Mouse (Mus musculus): ENCODE data around the gene Nmur1.

Nmur1 gene

DNA sequence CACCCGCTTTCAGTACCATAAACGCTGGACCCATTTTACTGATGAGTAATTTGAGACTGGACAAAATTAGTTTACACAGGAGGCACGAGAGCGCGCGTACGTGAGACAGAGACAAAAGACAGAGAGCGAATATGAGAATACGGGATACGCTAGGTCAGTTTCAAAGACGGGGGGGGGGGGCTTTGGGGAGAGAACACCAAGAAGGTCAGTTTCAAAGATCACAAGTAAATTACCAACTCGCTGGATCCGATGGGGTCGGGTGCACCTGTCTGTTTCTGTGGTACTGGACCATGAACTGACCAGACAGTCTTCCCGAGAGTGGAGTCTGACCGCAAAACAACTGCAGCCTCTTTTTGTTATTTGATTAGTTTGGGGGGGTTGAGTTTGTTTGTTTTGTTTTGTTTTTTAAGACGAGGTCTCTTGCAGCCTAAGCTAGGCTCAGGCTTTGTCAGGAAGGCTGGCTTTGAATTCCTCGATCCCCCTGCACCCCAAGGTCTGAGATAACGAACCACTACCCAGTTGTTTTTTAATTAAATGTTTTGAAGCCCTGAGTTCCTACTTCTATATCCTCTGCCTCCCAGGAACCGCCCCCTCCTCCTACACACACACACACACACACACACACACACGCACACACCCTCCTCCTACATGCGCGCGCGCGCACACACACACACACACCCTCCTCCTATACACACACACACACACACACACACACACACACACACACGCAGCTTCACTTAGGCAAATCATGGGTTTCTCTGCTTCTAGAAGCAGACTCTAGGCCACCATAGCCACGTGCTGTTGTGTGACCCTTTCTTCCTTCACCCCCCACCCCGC is 15.1 kb upstream of the Nmur1 start:
- peak; percentile 91 for DNase-seq (ENCODE audit: low read depth)

DNA sequence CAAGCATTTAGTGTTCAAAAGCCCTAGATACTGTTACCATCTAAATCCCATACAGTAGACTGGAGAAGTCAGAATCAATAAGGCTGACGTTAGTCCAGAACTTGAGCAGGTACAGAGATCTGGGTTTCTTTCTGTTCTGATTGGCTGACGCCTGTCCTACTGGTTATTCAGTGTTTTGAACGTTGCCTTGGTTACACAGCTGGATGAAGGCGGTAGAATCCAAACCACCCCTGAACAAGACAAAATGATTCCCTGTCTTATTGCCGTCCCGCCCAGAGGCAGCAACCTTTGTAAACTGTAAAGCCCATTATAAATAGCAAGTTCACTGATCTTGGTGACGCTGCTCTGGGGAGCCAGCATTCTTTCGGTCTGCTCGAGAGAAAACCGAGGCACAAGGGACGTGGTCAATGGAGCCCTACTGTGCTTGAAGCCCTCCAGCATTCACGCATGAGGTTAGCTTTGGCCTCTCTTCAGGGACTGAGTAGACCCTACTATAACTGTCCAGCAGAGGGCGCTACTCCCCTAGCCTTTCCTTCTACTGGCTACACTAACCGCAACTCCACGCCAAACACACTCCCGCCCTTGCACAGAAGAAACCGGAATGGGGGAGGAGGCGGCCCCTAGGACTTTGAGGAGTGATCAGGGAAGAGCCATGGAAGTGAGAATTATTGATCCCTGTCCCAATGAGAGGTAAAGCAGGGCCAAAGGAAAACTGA is 14.3 kb upstream of the Nmur1 start:
- peak; percentile 94 for DNase-seq (ENCODE audit: low read depth)

DNA sequence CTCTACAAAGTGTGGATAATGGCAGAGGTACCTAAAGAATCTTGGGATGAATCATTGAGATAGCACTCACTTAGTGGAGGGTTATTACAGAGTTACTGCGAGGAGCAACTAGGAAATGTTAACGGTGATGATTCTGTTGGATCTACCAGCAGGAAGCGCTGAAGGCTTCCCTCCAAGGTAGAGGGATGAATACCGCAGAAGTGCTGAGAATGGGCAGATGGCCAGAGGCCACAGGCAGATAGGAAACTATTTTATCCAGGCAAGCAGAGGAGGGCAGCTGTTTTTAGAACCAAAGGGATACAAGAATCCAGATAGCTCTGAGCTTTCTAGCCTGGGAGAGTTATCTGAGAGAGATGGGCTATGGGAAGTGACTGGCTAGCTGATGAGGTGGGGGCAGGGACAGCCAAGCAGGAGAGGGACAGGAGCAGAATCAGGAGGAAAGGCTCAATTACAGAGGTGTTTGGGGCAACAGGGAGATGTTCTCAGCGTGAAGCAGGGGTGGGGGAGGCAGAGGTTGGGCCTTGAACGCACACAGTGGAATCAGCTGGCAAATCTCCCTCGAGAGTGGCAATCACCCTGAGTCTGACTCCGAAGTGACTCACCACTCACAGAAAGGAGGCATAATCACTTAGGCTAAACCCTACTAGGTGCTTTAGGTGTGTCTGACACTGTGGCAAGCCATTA is 13.6 kb upstream of the Nmur1 start:
- DNase-seq (ENCODE audit: low read depth): no peak

DNA sequence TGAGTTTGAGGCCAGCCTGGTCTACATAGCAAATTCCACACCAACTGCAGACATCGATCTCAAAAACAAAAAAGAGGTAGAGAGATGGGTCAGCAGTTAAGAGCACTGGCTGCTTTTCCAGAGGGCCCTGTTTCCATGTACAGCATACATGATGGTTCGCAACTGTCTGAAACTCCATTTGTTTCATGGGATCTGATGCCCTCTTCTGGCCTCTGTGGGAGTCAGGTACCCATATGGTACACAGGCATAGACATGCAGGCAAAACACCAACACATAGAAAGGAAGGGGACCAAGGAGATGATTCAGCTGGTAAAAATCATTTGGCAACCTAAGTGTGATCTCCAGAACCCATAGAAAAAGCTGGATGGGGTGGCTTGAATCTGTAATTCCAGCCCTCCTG is 12.5 kb upstream of the Nmur1 start:
- no peak for DNase-seq (ENCODE audit: low read depth)

DNA sequence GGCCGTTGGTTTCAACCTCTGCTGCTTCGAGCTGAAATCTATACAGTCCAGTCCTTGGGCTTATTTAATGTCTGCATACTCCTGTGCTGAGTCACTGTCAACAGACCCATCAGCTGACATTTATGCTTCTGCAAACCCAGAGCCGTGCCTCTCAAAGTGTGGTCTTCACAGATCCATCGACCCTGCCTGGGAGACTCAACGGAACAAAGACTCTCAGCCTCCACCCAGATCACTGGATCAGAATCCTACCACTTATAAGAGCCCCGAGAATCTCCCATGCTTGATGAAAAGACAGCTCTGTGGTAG is 11.9 kb upstream of the Nmur1 start:
- no peak for DNase-seq (ENCODE audit: low read depth)

DNA sequence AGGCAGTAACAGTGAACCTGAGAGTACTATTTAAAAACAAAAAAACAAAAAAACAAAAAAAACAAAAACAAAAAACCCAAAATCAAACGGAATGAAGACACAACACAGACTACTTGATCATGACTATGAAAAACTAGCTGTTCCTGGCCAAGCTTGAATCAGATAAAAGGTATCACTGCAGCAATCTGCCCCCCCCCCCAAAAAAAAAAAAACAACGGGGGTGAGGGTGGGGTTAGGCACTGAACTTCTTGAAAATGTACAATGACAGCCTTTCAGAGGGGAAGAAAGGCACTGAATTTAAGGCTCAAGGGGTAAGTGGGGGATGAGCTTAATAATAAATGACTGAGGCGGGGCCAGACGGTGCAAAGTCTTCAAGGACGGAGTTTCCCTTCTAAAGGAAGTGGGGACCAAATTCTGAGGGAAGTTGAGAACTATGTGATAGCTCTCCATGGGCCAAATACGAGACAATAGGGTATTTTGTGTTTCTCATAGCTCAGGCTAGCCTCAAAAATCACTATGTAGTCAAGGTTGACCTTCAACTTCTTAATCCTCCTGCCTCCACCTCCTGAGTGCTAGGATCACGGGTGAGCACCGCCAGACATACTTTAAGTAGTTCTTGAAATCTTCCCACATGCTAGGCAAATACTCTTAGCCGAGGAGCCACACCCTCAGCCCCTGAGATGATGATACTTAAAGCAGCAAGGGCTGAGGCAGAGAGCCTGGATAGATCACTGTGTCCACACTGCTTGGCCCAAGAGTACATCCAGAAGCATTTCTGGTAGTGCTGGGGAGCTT is 11.4 kb upstream of the Nmur1 start:
- DNase-seq (ENCODE audit: low read depth): peak; percentile 25

DNA sequence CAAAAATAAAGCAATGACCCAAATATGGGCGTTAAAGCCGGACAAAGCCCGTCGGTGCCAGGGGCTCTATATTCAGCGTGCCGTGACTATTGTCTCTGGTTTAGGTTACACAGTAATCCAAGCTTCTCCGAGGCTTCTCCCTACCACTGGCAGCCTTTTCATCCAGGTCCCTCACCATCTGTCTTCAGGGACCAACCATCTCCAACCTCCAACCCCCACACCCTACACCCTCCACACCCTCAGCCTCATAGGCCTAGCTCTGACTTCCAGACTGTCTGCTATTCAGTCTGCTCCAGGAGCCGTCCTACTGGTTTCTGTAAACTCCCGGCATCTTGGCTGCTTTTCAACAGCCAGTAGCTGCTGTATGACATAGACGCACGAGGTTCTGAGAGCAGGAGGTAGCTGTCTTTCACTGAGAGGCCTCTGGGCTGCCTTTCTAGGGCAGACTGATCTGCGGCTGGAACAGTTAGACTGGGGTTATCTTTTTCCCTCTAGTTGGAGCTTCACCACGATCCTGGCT is 9.3 kb upstream of the Nmur1 start:
- DNase-seq (ENCODE audit: low read depth): peak; percentile 41

DNA sequence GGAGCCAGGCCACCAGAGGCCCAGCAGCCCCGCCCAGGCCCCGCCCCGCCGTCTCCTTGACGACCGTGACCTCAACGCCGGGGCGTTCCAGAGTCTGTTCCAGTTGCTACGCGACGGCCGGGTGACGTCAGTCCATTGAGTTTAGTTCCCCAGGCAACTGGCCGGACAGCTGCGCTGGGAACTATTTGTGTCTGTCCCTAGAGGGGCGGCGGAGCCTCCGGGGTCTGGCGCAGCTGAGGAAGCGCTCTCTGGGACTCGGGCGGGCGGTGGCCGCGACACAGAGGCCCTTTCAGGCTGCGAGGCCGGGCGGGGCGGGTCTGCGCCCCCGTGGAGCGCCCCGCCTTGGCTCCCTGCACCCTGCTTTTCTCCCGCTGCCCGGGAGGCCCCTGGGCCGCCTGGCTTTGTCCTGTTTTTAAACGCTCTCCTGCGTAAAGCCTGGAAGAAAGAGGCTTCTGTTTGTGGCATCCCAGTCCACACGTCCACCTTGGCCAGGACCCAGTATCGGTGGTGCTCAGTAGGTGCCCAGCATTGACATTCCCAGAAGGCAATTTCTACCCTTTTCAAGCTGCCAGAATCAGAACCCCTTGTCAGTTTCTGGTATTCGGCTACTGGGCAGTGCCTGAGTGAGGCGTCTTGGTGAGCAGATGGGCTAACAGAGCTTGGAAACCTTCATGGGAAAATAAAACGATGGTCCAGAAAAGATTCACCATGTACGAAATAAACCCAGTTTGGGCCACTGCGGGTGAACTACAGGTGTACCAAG is 8.6 kb upstream of the Nmur1 start:
- peak; percentile 98 for DNase-seq (ENCODE audit: low read depth)

DNA sequence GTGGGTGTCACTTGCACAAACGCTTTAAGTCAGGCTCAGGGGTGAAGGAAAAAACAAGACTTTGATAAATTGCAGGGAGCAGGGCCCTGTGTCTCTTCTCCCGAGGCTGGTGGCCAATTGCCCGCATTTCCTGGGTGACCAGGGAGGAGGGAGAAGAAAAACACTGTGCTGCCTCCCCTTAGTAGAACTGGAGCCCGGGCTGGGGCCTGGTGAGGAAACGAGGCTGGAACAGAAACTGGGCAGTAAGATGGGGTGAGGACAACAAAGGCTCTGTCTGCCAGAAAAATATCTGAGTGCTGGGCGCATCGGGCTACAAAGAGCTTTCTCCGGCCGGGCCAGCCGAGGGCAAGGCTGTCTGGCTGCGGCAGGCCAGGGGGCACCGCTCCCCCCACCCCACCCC is 8.0 kb upstream of the Nmur1 start:
- DNase-seq (ENCODE audit: low read depth): peak; percentile 76

DNA sequence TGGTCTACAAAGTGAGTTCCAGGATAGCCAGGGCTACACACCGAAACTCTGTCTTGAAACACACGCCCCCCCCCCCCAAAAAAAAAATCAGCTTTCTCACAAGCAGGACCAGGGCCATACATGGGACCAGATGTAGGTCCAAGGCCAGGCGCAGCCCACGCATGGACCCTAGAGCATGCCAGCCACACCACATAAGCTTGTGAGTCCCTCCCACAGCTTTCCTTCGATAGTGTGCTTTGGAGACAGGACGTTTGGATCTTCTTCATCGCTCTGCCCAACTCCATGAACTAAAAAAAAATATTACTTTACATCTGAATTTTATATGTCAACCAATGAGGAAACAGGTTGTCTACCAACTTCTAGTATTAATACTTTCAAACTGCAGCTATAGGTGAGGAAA is 7.3 kb upstream of the Nmur1 start:
- no peak for DNase-seq (ENCODE audit: low read depth)

DNA sequence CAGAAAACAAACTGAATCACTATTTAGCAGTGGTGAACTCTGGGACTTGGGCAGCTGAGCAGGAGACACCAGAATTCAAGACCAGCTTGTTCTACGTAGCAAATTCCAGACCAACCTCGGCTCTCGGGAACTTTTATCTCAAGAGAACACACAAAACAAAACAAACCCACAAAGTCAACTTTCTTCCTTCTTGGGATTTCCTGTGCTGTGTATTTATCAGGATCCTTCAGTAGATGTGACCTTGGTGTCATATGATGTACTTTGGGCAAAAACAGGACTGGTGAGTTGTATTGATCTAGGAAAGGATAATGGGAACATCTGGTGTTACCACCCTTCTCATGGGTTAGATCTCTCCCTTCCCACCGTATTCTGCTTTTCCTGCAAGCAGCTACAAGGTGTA is 6.8 kb upstream of the Nmur1 start:
- DNase-seq (ENCODE audit: low read depth): peak; percentile 24

DNA sequence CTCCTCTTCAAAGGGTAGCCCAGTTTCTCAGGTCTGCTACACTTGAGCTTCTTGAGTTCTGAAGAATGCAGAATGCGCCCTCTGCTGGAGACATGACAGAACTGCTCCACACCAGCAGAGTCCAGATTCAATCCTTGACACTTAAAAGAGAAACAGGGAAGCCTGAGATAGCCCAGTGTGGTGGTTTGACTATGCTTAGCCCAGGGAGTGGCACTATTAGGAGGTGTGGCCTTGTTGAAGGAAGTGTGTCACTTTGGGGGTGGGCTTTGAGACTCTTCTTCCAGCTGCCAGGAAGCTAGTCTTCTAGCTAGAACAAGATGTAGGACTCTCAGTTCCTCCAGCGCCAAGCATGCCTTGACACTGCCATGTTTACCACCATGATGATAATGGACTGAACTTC is 4.0 kb upstream of the Nmur1 start:
- DNase-seq (ENCODE audit: low read depth): peak; percentile 88

DNA sequence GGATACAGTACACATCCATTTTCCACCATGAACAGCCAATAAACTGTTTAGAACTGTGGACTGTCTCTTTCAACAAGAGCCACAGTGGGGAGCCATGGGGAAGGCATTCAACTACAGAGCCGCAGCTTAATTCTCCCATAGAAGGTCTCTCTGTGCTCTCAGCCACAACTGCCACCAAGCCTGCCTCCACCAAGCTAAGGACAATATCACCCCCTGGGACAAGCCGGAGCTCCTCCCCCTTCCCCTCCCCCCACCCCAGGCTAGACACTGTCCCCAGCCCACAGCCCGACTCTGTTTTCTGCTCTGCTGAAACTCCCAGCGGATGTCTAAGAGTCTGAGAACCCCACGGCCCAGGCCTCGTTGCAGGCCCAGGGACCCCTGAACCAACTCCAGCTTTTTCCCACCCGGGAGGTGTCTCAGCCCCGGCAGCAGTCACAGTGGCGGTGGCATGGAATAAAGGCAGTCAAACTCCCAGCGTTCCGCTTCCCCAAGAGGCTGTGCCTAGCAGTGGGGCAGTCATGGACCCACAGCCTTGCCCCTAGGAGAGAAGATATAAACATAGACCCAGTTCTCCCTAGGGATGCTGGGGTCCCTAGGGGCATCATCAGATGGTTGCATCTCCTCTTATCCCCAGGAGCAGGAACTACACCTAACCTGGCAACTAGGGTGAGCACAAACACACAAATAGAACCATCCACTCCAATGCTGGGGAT is 1.0 kb downstream of the Nmur1 start:
- DNase-seq (ENCODE audit: low read depth): no peak

DNA sequence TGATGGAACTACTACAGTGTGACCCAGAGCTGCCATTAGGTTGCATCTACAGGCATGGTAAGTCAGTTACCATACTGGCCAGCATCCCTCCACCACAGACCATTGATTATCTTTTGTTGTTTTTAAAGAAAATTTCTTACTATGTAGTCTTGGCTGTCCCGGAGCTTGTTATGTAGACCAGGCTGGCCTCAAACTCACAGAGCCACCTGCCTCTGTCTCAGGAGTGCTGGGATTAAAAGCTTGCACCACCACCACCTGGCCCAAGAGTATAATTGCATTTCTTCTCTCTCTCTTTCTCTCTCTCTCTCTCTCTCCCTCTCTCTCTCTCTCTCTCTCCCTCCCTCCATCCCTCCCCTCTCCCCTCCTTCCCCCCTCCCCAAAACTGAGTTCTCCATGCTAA is 1.7 kb downstream of the Nmur1 start:
- DNase-seq (ENCODE audit: low read depth): no peak

DNA sequence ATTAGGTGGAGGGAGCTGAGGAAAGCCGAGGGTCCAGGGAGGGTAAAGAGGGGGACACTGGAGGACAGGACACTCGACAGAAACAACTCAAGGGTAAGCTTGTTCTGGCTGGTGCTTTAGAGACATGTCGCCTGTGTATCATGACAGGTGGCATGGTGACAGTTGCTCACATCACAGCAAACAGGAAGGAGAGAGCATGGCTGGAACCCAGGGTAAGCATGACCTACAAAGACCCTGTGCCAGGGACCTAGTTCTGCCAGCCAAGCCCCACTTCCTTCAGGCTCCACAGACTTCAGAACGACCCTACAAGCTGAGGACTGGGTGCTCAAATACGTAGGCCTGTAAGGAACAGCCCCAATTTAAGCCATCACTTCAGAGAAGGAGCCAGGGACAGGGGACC is 2.1 kb downstream of the Nmur1 start:
- no peak for DNase-seq (ENCODE audit: low read depth)

DNA sequence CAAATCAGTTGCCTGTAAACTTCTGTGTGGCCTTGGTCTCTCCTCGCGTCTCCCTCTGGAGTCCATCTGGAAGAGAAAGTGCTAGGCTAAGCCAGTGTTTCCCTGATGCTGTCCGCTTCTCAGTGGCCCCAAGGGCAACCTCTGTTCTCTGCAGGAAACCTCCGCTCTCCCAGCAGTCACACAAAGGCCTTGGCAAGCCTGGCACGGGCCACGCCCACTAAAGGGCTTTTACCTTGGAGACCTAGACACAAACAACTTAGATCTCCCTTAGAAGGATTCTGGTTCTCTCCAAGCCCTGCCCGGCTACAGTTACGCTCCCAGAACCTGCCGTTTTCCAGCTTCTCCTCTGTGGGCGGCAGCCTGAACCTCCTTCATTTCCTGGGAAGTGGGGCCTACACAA is 5.0 kb downstream of the Nmur1 start:
- DNase-seq (ENCODE audit: low read depth): no peak

DNA sequence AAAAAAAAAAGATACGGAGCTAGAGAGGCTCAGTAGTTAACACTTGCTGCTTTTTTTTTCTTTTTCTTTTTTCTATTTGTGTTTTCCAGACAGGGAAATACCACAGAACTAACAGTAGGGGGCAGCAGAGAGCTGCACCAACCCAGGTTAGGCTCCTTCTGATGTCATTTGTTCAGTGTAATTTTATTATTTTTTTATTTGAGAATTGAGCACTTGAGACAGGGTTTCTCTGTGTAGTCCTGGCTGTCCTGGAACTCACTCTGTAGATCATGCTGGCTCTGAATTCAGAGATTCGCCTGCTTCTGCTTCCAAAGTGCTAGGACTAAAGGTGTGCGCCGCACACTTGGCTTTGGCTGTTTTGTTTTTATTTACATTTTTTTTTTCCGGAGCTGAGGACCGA is 9.7 kb downstream of the Nmur1 start:
- peak; percentile 70 for DNase-seq (ENCODE audit: low read depth)

DNA sequence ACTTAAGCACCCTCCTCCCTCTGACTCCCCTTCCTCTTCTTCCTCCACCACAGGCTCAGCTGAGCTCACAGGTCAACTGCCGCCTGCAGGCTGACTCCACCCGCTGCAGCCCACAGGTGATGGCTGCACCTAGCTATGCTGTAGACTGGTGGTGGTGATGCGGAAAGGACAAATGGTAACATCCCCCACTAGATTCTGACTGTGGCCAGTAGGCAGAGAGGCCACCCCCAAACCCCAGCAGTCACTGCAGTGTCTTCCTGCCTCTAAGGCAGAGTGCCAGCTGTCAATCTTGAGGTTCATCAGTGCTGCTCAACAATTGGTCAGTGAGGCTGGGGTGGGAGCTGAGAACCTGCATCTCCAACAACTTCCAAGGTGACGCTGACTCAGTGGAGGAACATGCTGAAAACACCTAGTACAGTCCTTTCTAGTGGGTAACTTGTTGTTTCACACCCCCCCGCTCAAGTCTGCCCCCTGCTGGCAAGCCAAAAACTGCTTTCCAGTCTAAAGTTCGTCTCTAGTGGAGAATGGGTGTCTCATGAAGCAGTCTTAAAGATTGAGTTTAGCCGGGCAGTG is 10.3 kb downstream of the Nmur1 start:
- peak; percentile 84 for DNase-seq (ENCODE audit: low read depth)

DNA sequence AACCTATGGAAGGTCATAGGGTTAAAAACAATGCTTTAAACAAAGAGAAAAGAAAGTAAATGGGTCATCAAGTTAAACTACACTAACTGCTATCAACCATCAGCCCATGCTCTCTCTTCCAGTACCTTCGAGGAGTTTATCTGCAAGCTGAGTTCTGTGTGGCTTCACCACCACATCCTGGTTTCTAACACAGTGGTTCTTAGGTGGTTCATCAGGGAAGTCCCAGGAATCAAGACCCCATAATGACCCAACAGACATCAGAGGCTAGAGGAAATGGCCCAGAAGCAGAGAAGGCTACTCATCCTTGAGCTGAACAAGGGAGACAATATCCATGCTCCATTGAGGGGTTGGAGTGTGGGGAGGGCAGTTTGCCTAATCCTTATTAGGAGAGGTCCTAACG is 10.9 kb downstream of the Nmur1 start:
- peak; percentile 54 for DNase-seq (ENCODE audit: low read depth)

DNA sequence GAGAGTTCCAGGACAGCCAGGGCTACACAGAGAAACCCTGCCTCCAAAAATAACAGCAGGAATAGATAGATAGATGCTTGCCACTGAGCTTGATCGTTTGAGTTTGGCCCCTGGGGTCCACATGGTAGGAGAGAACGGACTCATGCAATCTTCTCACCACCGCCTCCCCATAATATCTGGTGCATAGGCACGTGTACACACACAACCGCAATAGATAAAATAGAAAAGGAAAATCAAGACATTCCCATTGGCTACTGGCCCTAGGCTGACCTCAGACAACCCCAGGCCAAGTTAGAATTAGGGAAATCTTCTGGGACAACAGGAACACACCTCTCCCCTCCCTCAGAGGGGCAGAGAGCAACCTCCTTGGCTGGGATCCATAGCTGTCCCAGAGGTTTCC is 11.3 kb downstream of the Nmur1 start:
- DNase-seq (ENCODE audit: low read depth): no peak

Data from naive thymus-derived CD4-positive, alpha-beta T cell, adult 2 months (primary cell).